In genomic region chr2:20960668-20961035, GRCm38 (mm10) we compare ENCODE assay signal across 16 mouse cellular contexts. TPM values are rescaled to one million over a fixed set of nuclear protein-coding genes. Genes with fewer than 3 reads are reported as not detected.
DNase-seq lines count a peak whose midpoint lies in the region; ATAC-seq lines count a peak whose summit lies in the region.
"Had no signal": no experiment of that assay in that cellular context is flagged by ENCODE, and none has a peak within 500 bp of the region (broad histone marks: within the 10 kb centered on the region; RNA-seq: fewer than 3 reads in every experiment).

No protein-coding gene starts in this region.

- H3K4me1 ChIP-seq in hindbrain, embryonic 13.5 days (replicated peaks): peaks cover 62% of the 10 kb centered on the region
- H3K4me1 ChIP-seq in hindbrain, embryonic 11.5 days (replicated peaks; ENCODE audit: control insufficient read depth, insufficient read depth, low read length): peaks cover 9% of the 10 kb centered on the region
- H3K4me1 ChIP-seq in hindbrain, embryonic 14.5 days (replicated peaks; ENCODE audit: control insufficient read depth, insufficient read depth, low read length): peaks cover 67% of the 10 kb centered on the region
- peaks cover 40% of the 10 kb centered on the region for H3K4me1 ChIP-seq in neural tube, embryonic 14.5 days (ENCODE audit: control insufficient read depth, insufficient read depth, low read length)

- peak; percentile 21 to 58 for DNase-seq in cerebellum, postnatal 14 days
- no peak for DNase-seq in hindbrain, embryonic 11.5 days (ENCODE audit: low spot score)
- peak; percentile 27 for DNase-seq in hindbrain, embryonic 14.5 days (ENCODE audit: low spot score)
- no peak for DNase-seq in liver
- no peak for DNase-seq in embryo, embryonic 9.5 days (ENCODE audit: extremely low spot score)
- DNase-seq: adrenal gland, adult 8-10 months; layer of hippocampus, adult 9-11 months; right cerebral cortex, adult 18-20 months; spleen, adult 18-20 months; thymus, postnatal 25 days had no signal

- H3K9ac ChIP-seq in hindbrain, embryonic 13.5 days: peak overlapping the region; percentile 56
- H3K9ac ChIP-seq in hindbrain, embryonic 11.5 days (ENCODE audit: low read depth, low read length): no peak overlapping the region
- peak overlapping the region; percentile 28; the same call in 1 of the 2 replicates for H3K9ac ChIP-seq in hindbrain, embryonic 14.5 days
- H3K9ac ChIP-seq in neural tube, embryonic 14.5 days (replicated peaks; ENCODE audit: low read depth, low read length): no peak overlapping the region
- H3K9ac ChIP-seq: heart, embryonic 12.5 days; limb, embryonic 15.5 days had no signal

- peak overlapping the region; percentile 8 for H3K4me3 ChIP-seq in hindbrain, embryonic 13.5 days
- H3K4me3 ChIP-seq in hindbrain, embryonic 11.5 days (ENCODE audit: low read depth, low read length): no peak overlapping the region
- no peak overlapping the region for H3K4me3 ChIP-seq in hindbrain, embryonic 14.5 days (replicated peaks; ENCODE audit: low read length)
- no peak overlapping the region for H3K4me3 ChIP-seq in neural tube, embryonic 14.5 days (ENCODE audit: low read depth, low read length)
- H3K4me3 ChIP-seq: heart, embryonic 12.5 days; limb, embryonic 15.5 days had no signal

- peak overlapping the region; percentile 44 for H3K4me2 ChIP-seq in hindbrain, embryonic 13.5 days
- no peak overlapping the region for H3K4me2 ChIP-seq in hindbrain, embryonic 11.5 days (replicated peaks; ENCODE audit: low read depth, low read length)
- peak overlapping the region; percentile 47 for H3K4me2 ChIP-seq in hindbrain, embryonic 14.5 days (replicated peaks)
- H3K4me2 ChIP-seq in neural tube, embryonic 14.5 days (ENCODE audit: low read depth, low read length): peak overlapping the region; percentile 21; the same call in 1 of the 2 replicates
- H3K4me2 ChIP-seq: heart, embryonic 12.5 days; limb, embryonic 15.5 days had no signal

- ATAC-seq in cerebellum, adult (ENCODE audit: insufficient number of reproducible peaks, low FRiP score, low TSS enrichment): no peak
- no peak for ATAC-seq in hindbrain, embryonic 13.5 days (ENCODE audit: low FRiP score)
- ATAC-seq in hindbrain, embryonic 11.5 days (ENCODE audit: low FRiP score): no peak
- ATAC-seq in hindbrain, embryonic 14.5 days (ENCODE audit: low FRiP score): no peak
- ATAC-seq in neural tube, embryonic 14.5 days (ENCODE audit: low read depth): no peak

- no peaks in the 10 kb centered on the region for H3K36me3 ChIP-seq in hindbrain, embryonic 13.5 days
- no peaks in the 10 kb centered on the region for H3K36me3 ChIP-seq in hindbrain, embryonic 11.5 days (ENCODE audit: control insufficient read depth, insufficient read depth, low read length)
- H3K36me3 ChIP-seq in hindbrain, embryonic 14.5 days (replicated peaks; ENCODE audit: control insufficient read depth, insufficient read depth): peaks cover 3% of the 10 kb centered on the region; the same call in 1 of the 2 replicates
- no peaks in the 10 kb centered on the region for H3K36me3 ChIP-seq in neural tube, embryonic 14.5 days (ENCODE audit: control insufficient read depth, insufficient read depth, low read length)
- H3K36me3 ChIP-seq: heart, embryonic 12.5 days; limb, embryonic 15.5 days had no signal

- H3K27ac ChIP-seq in hindbrain, embryonic 13.5 days: peak overlapping the region; percentile 55
- H3K27ac ChIP-seq in hindbrain, embryonic 11.5 days (ENCODE audit: low read depth, low read length): no peak overlapping the region
- H3K27ac ChIP-seq in hindbrain, embryonic 14.5 days: peak overlapping the region; percentile 12; the same call in 1 of the 2 replicates
- no peak overlapping the region for H3K27ac ChIP-seq in neural tube, embryonic 14.5 days (ENCODE audit: low read depth, low read length)
- H3K27ac ChIP-seq: limb, embryonic 15.5 days had no signal

- H3K27me3 ChIP-seq in hindbrain, embryonic 13.5 days: no peaks in the 10 kb centered on the region
- H3K27me3 ChIP-seq in hindbrain, embryonic 11.5 days (ENCODE audit: control insufficient read depth, insufficient read depth, low read length): no peaks in the 10 kb centered on the region
- H3K27me3 ChIP-seq in hindbrain, embryonic 14.5 days (ENCODE audit: control insufficient read depth, insufficient read depth, low read length): no peaks in the 10 kb centered on the region
- H3K27me3 ChIP-seq in neural tube, embryonic 14.5 days (ENCODE audit: control insufficient read depth, insufficient read depth, low read length): no peaks in the 10 kb centered on the region
- H3K27me3 ChIP-seq: heart, embryonic 12.5 days; limb, embryonic 15.5 days; megakaryocyte, embryonic 14.5 days had no signal

- H3K9me3 ChIP-seq in hindbrain, embryonic 13.5 days: no peaks in the 10 kb centered on the region
- no peaks in the 10 kb centered on the region for H3K9me3 ChIP-seq in hindbrain, embryonic 11.5 days (ENCODE audit: control insufficient read depth, low read length)
- H3K9me3 ChIP-seq in hindbrain, embryonic 14.5 days (ENCODE audit: control insufficient read depth, low read length): no peaks in the 10 kb centered on the region
- no peaks in the 10 kb centered on the region for H3K9me3 ChIP-seq in neural tube, embryonic 14.5 days (ENCODE audit: control insufficient read depth, low read length)
- H3K9me3 ChIP-seq: heart, embryonic 12.5 days; limb, embryonic 15.5 days; megakaryocyte, embryonic 14.5 days had no signal

- WGBS in hindbrain, embryonic 13.5 days: 57% methylated on average over 8 of the region's 8 CpGs
- 86% methylated on average over 8 of the region's 8 CpGs for WGBS in hindbrain, embryonic 11.5 days
- WGBS in hindbrain, embryonic 14.5 days: 53% methylated on average over 8 of the region's 8 CpGs
- WGBS in neural tube, embryonic 14.5 days: 57% methylated on average over 8 of the region's 8 CpGs

RNA-seq across cellular contexts. Expression of gene Arhgap21, which starts 8.0 kb away (rescaled TPM):
- 35.6 and 41.1 TPM in 2 replicates for polyA plus RNA-seq in hindbrain, embryonic 13.5 days (2015; fragmentation: Nextera tagmentation; extraction: Ambion mirVana)
- polyA plus RNA-seq in hindbrain, embryonic 11.5 days (2014; fragmentation: Nextera tagmentation; extraction: Ambion mirVana): 56.8 and 69.4 TPM in 2 replicates
- polyA plus RNA-seq in hindbrain, embryonic 14.5 days (2014; fragmentation: Nextera tagmentation; extraction: Ambion mirVana): 49.3 and 49.4 TPM in 2 replicates
- polyA plus RNA-seq in neural tube, embryonic 14.5 days (2014; fragmentation: Nextera tagmentation; extraction: Ambion mirVana): 47.7 and 53.4 TPM in 2 replicates

Comparison
In these comparisons a context has a peak if more than half of its experiments do, and no peak if none do; other contexts are left out.
1. DNase-seq: peak in cerebellum, postnatal 14 days (2 of 2) and hindbrain, embryonic 14.5 days (single experiment); none in hindbrain, embryonic 11.5 days (single experiment), liver (single experiment) and embryo, embryonic 9.5 days (single experiment).
2. H3K27ac ChIP-seq: peak in hindbrain, embryonic 13.5 days (single experiment) and hindbrain, embryonic 14.5 days (single experiment); none in hindbrain, embryonic 11.5 days (single experiment) and neural tube, embryonic 14.5 days (single experiment).
3. H3K9ac ChIP-seq: peak in hindbrain, embryonic 13.5 days (single experiment) and hindbrain, embryonic 14.5 days (single experiment); none in hindbrain, embryonic 11.5 days (single experiment) and neural tube, embryonic 14.5 days (single experiment).